ENCODE assay signal across 20 mouse cellular contexts in genomic region chr5:4737013-4737412, GRCm38 (mm10). TPM values are rescaled to one million over a fixed set of nuclear protein-coding genes. Genes with fewer than 3 reads are reported as not detected.
DNase-seq lines count a peak whose midpoint lies in the region; ATAC-seq and TF ChIP-seq lines count a peak whose summit lies in the region.
"Had no signal": no experiment of that assay in that cellular context is flagged by ENCODE, and none has a peak within 500 bp of the region (broad histone marks: within the 10 kb centered on the region; RNA-seq: fewer than 3 reads in every experiment).

No protein-coding gene starts in this region.

- H3K79me2 ChIP-seq in heart, adult 2 months (replicated peaks; ENCODE audit: control insufficient read depth, insufficient read depth, low read length): no peaks in the 10 kb centered on the region

- no peaks in the 10 kb centered on the region for H3K27me3 ChIP-seq in liver, embryonic 15.5 days
- H3K27me3 ChIP-seq in heart, adult 2 months (ENCODE audit: control insufficient read depth, insufficient read depth, low read length): no peaks in the 10 kb centered on the region
- H3K27me3 ChIP-seq: midbrain, embryonic 15.5 days had no signal

- no peak overlapping the region for H3K27ac ChIP-seq in liver, embryonic 15.5 days (replicated peaks)
- no peak overlapping the region for H3K27ac ChIP-seq in heart, adult 2 months
- H3K27ac ChIP-seq: embryonic facial prominence, embryonic 10.5 days; midbrain, embryonic 15.5 days had no signal

- H3K9me3 ChIP-seq in liver, embryonic 15.5 days (replicated peaks): no peaks in the 10 kb centered on the region
- H3K9me3 ChIP-seq: embryonic facial prominence, embryonic 10.5 days; midbrain, embryonic 15.5 days had no signal

- H3K4me2 ChIP-seq in liver, embryonic 15.5 days: no peak overlapping the region
- H3K4me2 ChIP-seq: heart, embryonic 11.5 days; lung, embryonic 14.5 days; midbrain, embryonic 15.5 days had no signal

- TF ChIP-seq CTCF in heart, adult 2 months (IDR thresholded peaks at IDR 0.05): no peak

- H3K36me3 ChIP-seq in liver, embryonic 15.5 days (replicated peaks): no peaks in the 10 kb centered on the region
- H3K36me3 ChIP-seq in heart, adult 2 months (ENCODE audit: control insufficient read depth, insufficient read depth, low read length): no peaks in the 10 kb centered on the region
- H3K36me3 ChIP-seq: embryonic facial prominence, embryonic 10.5 days; midbrain, embryonic 15.5 days had no signal

- H3K4me1 ChIP-seq in liver, embryonic 15.5 days (replicated peaks): no peaks in the 10 kb centered on the region
- H3K4me1 ChIP-seq in heart, adult 2 months (ENCODE audit: control insufficient read depth, insufficient read depth, low read length): no peaks in the 10 kb centered on the region

- H3K4me3 ChIP-seq in liver, embryonic 15.5 days (replicated peaks): no peak overlapping the region
- H3K4me3 ChIP-seq in heart, adult 2 months: no peak overlapping the region
- H3K4me3 ChIP-seq: embryonic facial prominence, embryonic 10.5 days; midbrain, embryonic 15.5 days had no signal

- intact Hi-C loops in heart, adult 2 months (cut with DNase I): no loop called here

- whole genome bisulfite sequencing in liver, embryonic 15.5 days (ENCODE audit: insufficient replicate concordance): 28% methylated on average over 6 of the region's 6 CpGs
- 41% methylated on average over 6 of the region's 6 CpGs for WGBS in heart, adult 2 months

- peak; percentile 34 for ATAC-seq in liver, embryonic 15.5 days (ENCODE audit: insufficient read depth)
- ATAC-seq: midbrain, embryonic 15.5 days had no signal

- TF ChIP-seq POLR2A in heart, adult 2 months (IDR thresholded peaks at IDR 0.05; ENCODE audit: insufficient read depth, low read depth, low read length): no peak

- DNase-seq in embryo, embryonic 11 days: peak; percentile 12
- peak; percentile 71 for DNase-seq in kidney, adult 18-20 months
- DNase-seq in kidney, postnatal 14 days: peak; percentile 83
- DNase-seq in heart, adult 2 months: no peak
- no peak for DNase-seq in layer of hippocampus, adult 9-11 months
- DNase-seq in neural tube, embryonic 10.5 days (ENCODE audit: extremely low spot score, low spot score): no peak
- no peak for DNase-seq in thymus, postnatal 25 days
- DNase-seq: adrenal gland, postnatal 10 days; cerebellum, adult 9-10 months; gastrocnemius, postnatal 14 days; heart, postnatal 4 days; layer of hippocampus, postnatal 36 days; lung, embryonic 14.5 days; right cerebral cortex, postnatal 14 days; thymus, adult 2 months had no signal

- TF ChIP-seq EP300 in heart, adult 2 months (IDR thresholded peaks at IDR 0.05; ENCODE audit: insufficient read depth, low read depth, low read length): no peak

- no peak overlapping the region for H3K9ac ChIP-seq in liver, embryonic 15.5 days
- no peak overlapping the region for H3K9ac ChIP-seq in heart, adult 2 months (ENCODE audit: low read depth, low read length)
- H3K9ac ChIP-seq: lung, embryonic 14.5 days; midbrain, embryonic 15.5 days had no signal

RNA-seq across cellular contexts. Expression of gene Fzd1, which starts 20.8 kb away (rescaled TPM):
- polyA plus RNA-seq in liver, embryonic 15.5 days (2015; fragmentation: Nextera tagmentation; extraction: Ambion mirVana): 3.4 and 3.6 TPM in 2 replicates
- total RNA-seq in heart, adult 2 months (2021): 10 to 100 TPM in 1 of 2 experiments, 1 to 10 TPM in 1; 8.4 to 10.0 TPM
- 7.7 and 8.4 TPM in 2 replicates for polyA plus RNA-seq in heart, adult 2 months (2012; rRNA removed)
- total RNA-seq: MEL had no signal

Comparison
In these comparisons a context has a peak if more than half of its experiments do, and no peak if none do; other contexts are left out.
1. DNase-seq: peak in embryo, embryonic 11 days (single experiment), kidney, adult 18-20 months (single experiment) and kidney, postnatal 14 days (single experiment); none in heart, adult 2 months (0 of 2), layer of hippocampus, adult 9-11 months (single experiment), neural tube, embryonic 10.5 days (single experiment) and thymus, postnatal 25 days (single experiment).